Mouse (Mus musculus) liver, adult 2 months (tissue): ENCODE data around the gene Acsl6. TPM values are rescaled to one million over a fixed set of nuclear protein-coding genes. Genes with fewer than 3 reads are reported as not detected.

Experiments
- DNase-seq: peaks from one replicate; pipeline ENCODE4 v3.0.0-alpha.2; 2011; ENCODE audit warnings: low read depth, low spot score; ENCODE audit errors: extremely low read depth
- H3K27ac ChIP-seq: fragments of 200-500 bp; replicated peaks from 2 replicates; pipeline ENCODE4 v1.5.1; 2012; ENCODE audit warnings: low read depth, mild to moderate bottlenecking, control low read depth, inconsistent platforms, low read length; ENCODE audit not compliant: insufficient read depth
- H3K27me3 ChIP-seq: fragments of 200-500 bp; 2 replicates; pipeline ENCODE4 v1.6.1; 2012; ENCODE audit warnings: mild to moderate bottlenecking, moderate library complexity, low read length, inconsistent platforms; ENCODE audit not compliant: control insufficient read depth, insufficient read depth
- H3K36me3 ChIP-seq: fragments of 200-500 bp; 2 replicates; pipeline ENCODE4 v1.6.1; 2012; ENCODE audit warnings: low read length, inconsistent platforms; ENCODE audit not compliant: control insufficient read depth, insufficient read depth
- H3K4me1 ChIP-seq: fragments of 200-500 bp; 2 replicates; pipeline ENCODE4 v1.6.1; 2011; ENCODE audit warnings: low read length; ENCODE audit not compliant: control insufficient read depth, insufficient read depth
- H3K4me3 ChIP-seq: fragments of 200-500 bp; 2 replicates; pipeline ENCODE4 v1.5.1; 2011; ENCODE audit warnings: low read depth, mild to moderate bottlenecking, control low read depth, low read length, moderate library complexity; ENCODE audit not compliant: insufficient read depth
- H3K79me2 ChIP-seq: fragments of 200-500 bp; 2 replicates; pipeline ENCODE4 v1.6.1; 2012; ENCODE audit warnings: inconsistent platforms, mild to moderate bottlenecking, low read length, moderate library complexity; ENCODE audit not compliant: control insufficient read depth, insufficient read depth
- H3K9ac ChIP-seq: fragments of 200-500 bp; 2 replicates; pipeline ENCODE4 v1.6.1; 2012; ENCODE audit warnings: low read depth, mild to moderate bottlenecking, control low read depth, inconsistent platforms, low read length
- CTCF ChIP-seq: fragments of 200-500 bp; IDR thresholded peaks from 2 replicates; pipeline ENCODE4 v1.5.1; 2011; ENCODE audit warnings: low read depth, low read length, control low read depth
- POLR2A ChIP-seq: fragments of 200-500 bp; IDR thresholded peaks from 2 replicates; pipeline ENCODE4 v1.6.1; 2011; ENCODE audit warnings: low read length, control low read depth; ENCODE audit not compliant: insufficient read depth; ENCODE audit errors: extremely low read depth
- WGBS: fragments of 180-500 bp; shearing (Covaris S2); methylation state at CpG from one replicate; pipeline ENCODE4 v1.1.7; 2018; 5-methylcytosine and 5-hydroxymethylcytosine counted together
- polyA plus RNA-seq: library from polyadenylated mRNA; depleted of rRNA; stranded (reverse); fragments of >200 nt; gene quantifications from 2 replicates; pipeline ENCODE4 v1.2.3, GENCODE M21; 2012
- total RNA-seq: library from RNA; depleted of rRNA; stranded (reverse); fragments of >200 nt; gene quantifications from 2 replicates; pipeline ENCODE4 v1.2.3, GENCODE M21; 2014

The Acsl6 gene
- total and polyA plus RNA-seq, 2 experiments: under 0.01 TPM; not detected in 1

- TF ChIP-seq POLR2A (no peak), CTCF (no peak)
- 78% methylated on average over 3 of the region's 3 CpGs for WGBS
- DNase-seq: no peak
- no peaks in the 10 kb centered on the region for H3K79me2 ChIP-seq
- H3K4me1 ChIP-seq: no peaks in the 10 kb centered on the region
- H3K9ac ChIP-seq: no peak overlapping the region
- no peak overlapping the region for H3K27ac ChIP-seq
- no peaks in the 10 kb centered on the region for H3K27me3 ChIP-seq
- no peak overlapping the region for H3K4me3 ChIP-seq
- no peaks in the 10 kb centered on the region for H3K36me3 ChIP-seq
Observed at GRCm38 (mm10) chr11:54317795-54318194, 14.2 kb downstream of the Acsl6 start.

- Histone ChIP-seq H3K4me3 (no peak overlapping the region), H3K79me2 (no peaks in the 10 kb centered on the region), H3K36me3 (no peaks in the 10 kb centered on the region), H3K27me3 (no peaks in the 10 kb centered on the region), H3K9ac (no peak overlapping the region), H3K4me1 (no peaks in the 10 kb centered on the region), H3K27ac (no peak overlapping the region)
- DNase-seq: no peak
- TF ChIP-seq CTCF (no peak), POLR2A (no peak)
- 71% methylated on average over 5 of the region's 5 CpGs for WGBS
Observed at GRCm38 (mm10) chr11:54321802-54322532, 18.4 kb downstream of the Acsl6 start.

- WGBS: 83% methylated on average over 10 of the region's 10 CpGs
- Histone ChIP-seq H3K79me2 (no peaks in the 10 kb centered on the region), H3K36me3 (no peaks in the 10 kb centered on the region), H3K4me3 (no peak overlapping the region), H3K27me3 (no peaks in the 10 kb centered on the region), H3K27ac (no peak overlapping the region), H3K9ac (no peak overlapping the region), H3K4me1 (no peaks in the 10 kb centered on the region)
- no peak for TF ChIP-seq CTCF
- DNase-seq: no peak
Observed at GRCm38 (mm10) chr11:54331463-54332183, 28.0 kb downstream of the Acsl6 start.

GRCm38 (mm10) chr11:54336165-54336707, 32.6 kb downstream of the Acsl6 start:
- no peak overlapping the region for H3K27ac ChIP-seq
- H3K27me3 ChIP-seq: no peaks in the 10 kb centered on the region
- 60% methylated on average over 13 of the region's 13 CpGs for WGBS
- no peak overlapping the region for H3K9ac ChIP-seq
- TF ChIP-seq POLR2A (no peak), CTCF (no peak)
- DNase-seq: no peak
- H3K4me3 ChIP-seq: no peak overlapping the region
- peaks cover 6% of the 10 kb centered on the region for H3K4me1 ChIP-seq
- no peaks in the 10 kb centered on the region for H3K79me2 ChIP-seq
- no peaks in the 10 kb centered on the region for H3K36me3 ChIP-seq

- no peak for DNase-seq
Observed at GRCm38 (mm10) chr11:54343703-54344102, 40.1 kb downstream of the Acsl6 start.

More at GRCm38 (mm10) chr11:54343703-54344102, 40.1 kb downstream of the Acsl6 start:
- H3K9ac ChIP-seq: no peak overlapping the region
- H3K4me1 ChIP-seq: peaks cover 6% of the 10 kb centered on the region
- TF ChIP-seq POLR2A: no peak
- TF ChIP-seq CTCF: no peak
- no peak overlapping the region for H3K27ac ChIP-seq
- H3K36me3 ChIP-seq: no peaks in the 10 kb centered on the region
- no peak overlapping the region for H3K4me3 ChIP-seq
- no peaks in the 10 kb centered on the region for H3K79me2 ChIP-seq
- H3K27me3 ChIP-seq: no peaks in the 10 kb centered on the region
- WGBS: 43% methylated on average over 4 of the region's 4 CpGs
